Mouse (Mus musculus) lung, postnatal 0 days (tissue): ENCODE data around the gene Kdm7a. TPM values are rescaled to one million over a fixed set of nuclear protein-coding genes. Genes with fewer than 3 reads are reported as not detected.

Experiments used
- ATAC-seq: fragments of 200-750 bp; cut with Nextera tagmentation; 2 replicates; pipeline ENCODE4 v1.8.0; 2017; ENCODE audit warnings: moderate library complexity
- DNase-seq: peaks from one replicate; pipeline ENCODE4 v3.0.0-alpha.2; 2016; ENCODE audit warnings: low spot score
- H3K27ac ChIP-seq: fragments of 300-500 bp; sonication (generic); 2 replicates; pipeline ENCODE4 v1.5.1; 2014; ENCODE audit warnings: antibody characterized with exemption, mild to moderate bottlenecking, low read length, mixed read lengths
- H3K27me3 ChIP-seq: fragments of 300-500 bp; sonication (generic); replicated peaks from 2 replicates; pipeline ENCODE4 v1.6.1; 2014; ENCODE audit warnings: low read length, mixed read lengths; ENCODE audit not compliant: insufficient read depth
- H3K36me3 ChIP-seq: fragments of 300-500 bp; sonication (generic); 2 replicates; pipeline ENCODE4 v1.6.1; 2014; ENCODE audit warnings: low read length, mixed read lengths; ENCODE audit not compliant: insufficient read depth
- H3K4me1 ChIP-seq: fragments of 300-500 bp; sonication (generic); 2 replicates; pipeline ENCODE4 v1.6.1; 2014; ENCODE audit warnings: antibody characterized with exemption, low read depth, low read length, mixed read lengths; ENCODE audit not compliant: insufficient read depth
- H3K4me2 ChIP-seq: fragments of 300-500 bp; sonication (generic); replicated peaks from 2 replicates; pipeline ENCODE4 v1.6.1; 2014; ENCODE audit warnings: low read depth, mild to moderate bottlenecking, low read length, moderate library complexity, mixed read lengths
- H3K4me3 ChIP-seq: fragments of 300-500 bp; sonication (generic); 2 replicates; pipeline ENCODE4 v1.5.1; 2014; ENCODE audit warnings: low read depth, low read length
- H3K9ac ChIP-seq: fragments of 300-500 bp; sonication (generic); replicated peaks from 2 replicates; pipeline ENCODE4 v1.6.1; 2014; ENCODE audit warnings: low read depth, mild to moderate bottlenecking
- H3K9me3 ChIP-seq: fragments of 300-500 bp; sonication (generic); 2 replicates; pipeline ENCODE4 v1.6.1; 2016; ENCODE audit warnings: low read length, mixed read lengths
- CTCF ChIP-seq: IDR thresholded peaks from 2 replicates; pipeline ENCODE4 v1.5.1; 2016; ENCODE audit warnings: antibody characterized with exemption, mild to moderate bottlenecking
- EP300 ChIP-seq: IDR thresholded peaks from 2 replicates; pipeline ENCODE4 v1.6.1; 2016; ENCODE audit warnings: antibody characterized with exemption, mild to moderate bottlenecking, control low read depth
- WGBS: fragments of 180-500 bp; shearing (Covaris S2); extraction: QIAGEN DNeasy Blood & Tissue Kit; methylation state at CpG from one replicate; pipeline ENCODE4 v1.1.7; 2014; 5-methylcytosine and 5-hydroxymethylcytosine counted together
- polyA plus RNA-seq: library from polyadenylated mRNA; unstranded; fragments of >200 nt; fragmentation: Nextera tagmentation; extraction: Ambion mirVana; gene quantifications from 2 replicates; pipeline ENCODE4 v1.2.1, GENCODE M21; 2015

The Kdm7a gene
- polyA plus RNA-seq, 1 experiment from 2014 or later = 5.1 TPM

GRCm38 (mm10) chr6:39203236-39203635, 3.4 kb downstream of the Kdm7a start:
- Histone ChIP-seq H3K27me3 (no peaks in the 10 kb centered on the region), H3K4me2 (0 out of 2 replicates have a peak overlapping the region, but pooled peaks have one; percentile 1), H3K27ac (no peak overlapping the region), H3K4me3 (no peak overlapping the region), H3K36me3 (no peaks in the 10 kb centered on the region), H3K9me3 (no peaks in the 10 kb centered on the region), H3K9ac (no peak overlapping the region), H3K4me1 (no peaks in the 10 kb centered on the region)
- ATAC-seq (no peak), DNase-seq (no peak)
- TF ChIP-seq EP300 (no peak), CTCF (no peak)
- 85% methylated on average over 4 of the region's 4 CpGs for WGBS

GRCm38 (mm10) chr6:39193006-39193405, 13.6 kb downstream of the Kdm7a start:
- TF ChIP-seq EP300 (no peak), CTCF (no peak)
- DNase-seq (peak; percentile 56), ATAC-seq (peak; percentile 50)
- H3K4me2 ChIP-seq = no peak overlapping the region
- no peaks in the 10 kb centered on the region for H3K36me3 ChIP-seq
- no peak overlapping the region for H3K27ac ChIP-seq
- H3K4me1 ChIP-seq = peaks cover 3% of the 10 kb centered on the region; the same call in 1 of the 2 replicates
- 53% methylated on average over 5 of the region's 5 CpGs for WGBS
- H3K27me3 ChIP-seq = no peaks in the 10 kb centered on the region
- H3K9ac ChIP-seq = no peak overlapping the region
- H3K9me3 ChIP-seq = no peaks in the 10 kb centered on the region
- H3K4me3 ChIP-seq = no peak overlapping the region

- Histone ChIP-seq H3K4me3 (no peak overlapping the region), H3K27ac (no peak overlapping the region), H3K36me3 (no peaks in the 10 kb centered on the region), H3K27me3 (no peaks in the 10 kb centered on the region), H3K9me3 (no peaks in the 10 kb centered on the region), H3K4me1 (peaks cover 3% of the 10 kb centered on the region; the same call in 1 of the 2 replicates), H3K4me2 (no peak overlapping the region), H3K9ac (no peak overlapping the region)
- no peak for TF ChIP-seq EP300
- TF ChIP-seq CTCF = no peak
- no peak for DNase-seq
- ATAC-seq = no peak
- WGBS = 64% methylated on average over 2 of the region's 2 CpGs
Measured at GRCm38 (mm10) chr6:39191518-39191917, 15.1 kb downstream of the Kdm7a start.

GRCm38 (mm10) chr6:39187227-39187626, 19.4 kb downstream of the Kdm7a start:
- no peaks in the 10 kb centered on the region for H3K36me3 ChIP-seq
- DNase-seq (peak; percentile 70), ATAC-seq (no peak)
- H3K4me3 ChIP-seq = no peak overlapping the region
- peak; percentile 71 for TF ChIP-seq CTCF
- no peak for TF ChIP-seq EP300
- H3K9ac ChIP-seq = no peak overlapping the region
- no peaks in the 10 kb centered on the region for H3K9me3 ChIP-seq
- H3K4me2 ChIP-seq = no peak overlapping the region
- H3K27ac ChIP-seq = no peak overlapping the region
- H3K4me1 ChIP-seq = 0 out of 2 replicates have a peak, but pooled peaks cover 3% of the 10 kb centered on the region
- no peaks in the 10 kb centered on the region for H3K27me3 ChIP-seq
- WGBS = 15% methylated on average over 2 of the region's 2 CpGs

GRCm38 (mm10) chr6:39169089-39169488, 37.5 kb downstream of the Kdm7a start:
- H3K36me3 ChIP-seq = peaks cover 13% of the 10 kb centered on the region
- no peaks in the 10 kb centered on the region for H3K9me3 ChIP-seq
- H3K4me3 ChIP-seq = no peak overlapping the region
- ATAC-seq = no peak
- no peaks in the 10 kb centered on the region for H3K27me3 ChIP-seq
- no peaks in the 10 kb centered on the region for H3K4me1 ChIP-seq
- H3K4me2 ChIP-seq = no peak overlapping the region
- TF ChIP-seq CTCF (no peak), EP300 (no peak)
- H3K27ac ChIP-seq = no peak overlapping the region
- no peak for DNase-seq
- 63% methylated on average over 1 of the region's 1 CpGs for WGBS
- H3K9ac ChIP-seq = no peak overlapping the region

DNA sequence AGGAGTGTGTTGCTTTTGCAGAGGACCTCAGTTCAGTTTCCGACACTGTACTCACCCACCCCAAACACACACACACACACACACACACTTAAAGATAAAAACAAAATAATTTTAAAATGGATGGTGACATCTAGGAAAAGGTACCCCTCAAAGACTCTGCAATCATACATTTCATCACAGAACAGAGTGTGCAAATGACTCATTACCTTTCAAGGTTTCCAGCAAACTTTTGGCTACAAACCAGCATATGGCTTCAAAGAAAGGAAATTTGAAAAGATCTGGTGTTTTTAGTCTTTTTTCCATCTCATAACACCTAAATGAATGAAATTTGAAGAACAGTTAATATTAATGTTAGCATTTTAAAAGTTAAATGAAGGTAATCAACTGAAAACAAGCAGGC, 41.7 kb downstream of the Kdm7a start:
- 91% methylated on average over 1 of the region's 1 CpGs for WGBS
- Histone ChIP-seq H3K9ac (no peak overlapping the region), H3K4me3 (no peak overlapping the region), H3K4me2 (no peak overlapping the region), H3K27ac (no peak overlapping the region), H3K36me3 (peaks cover 25% of the 10 kb centered on the region), H3K9me3 (no peaks in the 10 kb centered on the region), H3K27me3 (no peaks in the 10 kb centered on the region), H3K4me1 (no peaks in the 10 kb centered on the region)
- DNase-seq (no peak), ATAC-seq (no peak)
- TF ChIP-seq EP300 = no peak
- TF ChIP-seq CTCF = no peak

GRCm38 (mm10) chr6:39161975-39162374, 44.6 kb downstream of the Kdm7a start:
- WGBS = 93% methylated on average over 6 of the region's 6 CpGs
- DNase-seq = no peak
- ATAC-seq = no peak
- Histone ChIP-seq H3K4me3 (no peak overlapping the region), H3K4me1 (no peaks in the 10 kb centered on the region), H3K27me3 (no peaks in the 10 kb centered on the region), H3K4me2 (no peak overlapping the region), H3K9me3 (no peaks in the 10 kb centered on the region), H3K36me3 (peaks cover 16% of the 10 kb centered on the region; the same call in 1 of the 2 replicates), H3K9ac (no peak overlapping the region), H3K27ac (no peak overlapping the region)
- TF ChIP-seq CTCF (no peak), EP300 (no peak)
